Mouse (Mus musculus): ENCODE measurements at regions not wholly inside any gene's neighbourhood (a gene's known extent, or its start where the extent isn't known, plus 50 kb on each side); places are given as distances from the start of the nearest gene placed in this dataset.

GRCm38 (mm10) chr10:96948871-96949270 lies 332.1 kb downstream of the Btg1 start:
- H3K27ac ChIP-seq, result no peak overlapping the region
- WGBS, result 66% methylated on average over 2 of the region's 2 CpGs
- no peaks in the 10 kb centered on the region for H3K36me3 ChIP-seq
- H3K4me3 ChIP-seq (replicated peaks), result no peak overlapping the region
- no peaks in the 10 kb centered on the region for H3K9me3 ChIP-seq
- no peak overlapping the region for H3K9ac ChIP-seq (replicated peaks)
- ATAC-seq, result no peak
- H3K27me3 ChIP-seq, result no peaks in the 10 kb centered on the region
- no peaks in the 10 kb centered on the region for H3K4me1 ChIP-seq (replicated peaks)
- no peak overlapping the region for H3K4me2 ChIP-seq (replicated peaks)

- WGBS, result 7% methylated on average over 12 of the region's 12 CpGs
- peaks cover 27% of the 10 kb centered on the region for H3K4me1 ChIP-seq (replicated peaks)
- H3K27me3 ChIP-seq, result no peaks in the 10 kb centered on the region
- peak overlapping the region; percentile 43 for H3K4me2 ChIP-seq (replicated peaks)
- peak overlapping the region; percentile 83 for H3K27ac ChIP-seq
- ATAC-seq, result peak; percentile 95
- H3K36me3 ChIP-seq, result no peaks in the 10 kb centered on the region
- H3K9ac ChIP-seq (replicated peaks), result peak overlapping the region; percentile 19; the same call in 1 of the 2 replicates
- H3K4me3 ChIP-seq (replicated peaks), result peak overlapping the region; percentile 17; the same call in 1 of the 2 replicates
- H3K9me3 ChIP-seq, result no peaks in the 10 kb centered on the region
Measured at GRCm38 (mm10) chr10:96955036-96955775, 338.4 kb downstream of the Btg1 start.

GRCm38 (mm10) chr10:96955776-96956448 lies 339.1 kb downstream of the Btg1 start:
- Histone ChIP-seq H3K27ac (peak overlapping the region; percentile 83), H3K9ac (replicated peaks) (peak overlapping the region; percentile 19; the same call in 1 of the 2 replicates), H3K9me3 (no peaks in the 10 kb centered on the region), H3K4me3 (replicated peaks) (peak overlapping the region; percentile 17), H3K4me1 (replicated peaks) (peaks cover 27% of the 10 kb centered on the region), H3K27me3 (no peaks in the 10 kb centered on the region), H3K36me3 (no peaks in the 10 kb centered on the region), H3K4me2 (replicated peaks) (peak overlapping the region; percentile 43)
- ATAC-seq, result peak; percentile 31
- WGBS, result 7% methylated on average over 16 of the region's 16 CpGs

DNA sequence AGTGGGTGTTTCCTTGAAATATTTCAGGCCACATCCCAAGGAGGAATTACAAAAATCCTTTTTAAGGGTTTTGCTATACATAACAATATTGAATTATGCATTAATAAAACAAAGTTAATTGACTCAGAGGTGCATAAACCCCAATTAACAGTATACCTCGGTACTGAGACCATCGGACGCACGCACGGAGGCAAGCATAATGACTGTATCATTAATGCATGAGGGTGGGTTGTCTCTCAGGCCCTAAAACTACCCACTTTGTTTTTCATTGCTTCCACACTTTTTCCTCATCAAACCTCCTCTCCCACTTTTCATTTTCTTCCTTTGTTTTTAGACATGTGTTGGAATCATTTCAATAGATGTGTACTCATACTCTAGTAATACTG lies 339.6 kb downstream of the Btg1 start:
- Histone ChIP-seq H3K4me3 (replicated peaks) (peak overlapping the region; percentile 17), H3K9ac (replicated peaks) (no peak overlapping the region), H3K27ac (peak overlapping the region; percentile 83), H3K36me3 (no peaks in the 10 kb centered on the region), H3K4me2 (replicated peaks) (peak overlapping the region; percentile 43), H3K27me3 (no peaks in the 10 kb centered on the region), H3K9me3 (no peaks in the 10 kb centered on the region), H3K4me1 (replicated peaks) (peaks cover 27% of the 10 kb centered on the region)
- 14% methylated on average over 5 of the region's 5 CpGs for WGBS
- no peak for ATAC-seq

DNA sequence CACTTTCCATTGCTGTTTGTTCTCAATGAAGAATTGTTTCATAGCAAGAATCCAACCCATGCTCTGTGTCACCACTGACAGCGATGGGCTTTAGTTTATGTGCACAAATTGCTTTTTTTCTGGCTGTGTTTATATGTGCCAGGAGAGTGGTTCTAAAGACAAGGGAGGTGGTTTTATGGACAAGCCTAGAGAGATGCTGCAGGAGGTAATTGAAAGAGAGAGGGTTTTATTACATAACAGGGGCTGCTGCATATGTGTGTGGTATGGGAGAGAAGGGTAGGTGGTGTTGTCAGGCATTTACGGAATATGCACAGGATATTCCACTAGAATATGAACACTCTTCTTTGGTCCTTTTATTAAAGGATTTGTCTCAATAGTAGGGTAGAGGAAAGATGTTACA lies 340.2 kb downstream of the Btg1 start:
- Histone ChIP-seq H3K4me2 (replicated peaks) (no peak overlapping the region), H3K27ac (peak overlapping the region; percentile 52), H3K9ac (replicated peaks) (no peak overlapping the region), H3K36me3 (no peaks in the 10 kb centered on the region), H3K4me1 (replicated peaks) (peaks cover 27% of the 10 kb centered on the region), H3K9me3 (no peaks in the 10 kb centered on the region), H3K4me3 (replicated peaks) (no peak overlapping the region), H3K27me3 (no peaks in the 10 kb centered on the region)
- 77% methylated on average over 2 of the region's 2 CpGs for WGBS
- no peak for ATAC-seq

DNA sequence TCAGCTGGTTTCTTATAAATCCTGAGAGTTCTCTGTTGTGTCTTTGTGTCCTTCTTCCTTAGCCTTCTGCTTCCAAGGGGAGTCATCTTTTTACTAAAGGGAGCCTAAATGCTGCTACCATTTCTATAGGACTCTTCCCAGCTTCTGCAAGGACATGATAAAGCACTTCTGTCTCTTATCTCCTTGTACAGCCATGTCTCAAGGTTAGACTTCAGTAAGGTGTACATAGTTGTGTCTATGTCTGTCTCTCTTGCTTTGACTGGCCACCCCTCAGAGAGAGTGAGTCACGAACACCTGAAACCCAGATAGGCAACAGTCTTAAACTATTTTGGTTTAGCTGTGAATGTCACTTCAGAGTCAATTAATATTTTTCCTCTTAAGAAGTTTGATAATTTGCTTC lies 353.0 kb downstream of the Btg1 start:
- Histone ChIP-seq H3K4me1 (replicated peaks) (no peaks in the 10 kb centered on the region), H3K4me3 (replicated peaks) (no peak overlapping the region), H3K36me3 (no peaks in the 10 kb centered on the region), H3K27me3 (no peaks in the 10 kb centered on the region), H3K9ac (replicated peaks) (no peak overlapping the region), H3K4me2 (replicated peaks) (no peak overlapping the region), H3K27ac (no peak overlapping the region), H3K9me3 (no peaks in the 10 kb centered on the region)
- WGBS, result 92% methylated on average over 1 of the region's 1 CpGs
- no peak for ATAC-seq

GRCm38 (mm10) chr10:96970737-96971136 lies 353.9 kb downstream of the Btg1 start:
- no peak for ATAC-seq

GRCm38 (mm10) chr10:96971810-96972209 lies 355.0 kb downstream of the Btg1 start:
- no peaks in the 10 kb centered on the region for H3K36me3 ChIP-seq
- no peak overlapping the region for H3K4me3 ChIP-seq (replicated peaks)
- H3K9ac ChIP-seq (replicated peaks), result no peak overlapping the region
- 90% methylated on average over 3 of the region's 3 CpGs for WGBS
- H3K4me2 ChIP-seq (replicated peaks), result no peak overlapping the region
- ATAC-seq, result no peak
- H3K4me1 ChIP-seq (replicated peaks), result no peaks in the 10 kb centered on the region
- H3K27ac ChIP-seq, result no peak overlapping the region
- H3K27me3 ChIP-seq, result no peaks in the 10 kb centered on the region
- no peaks in the 10 kb centered on the region for H3K9me3 ChIP-seq

More at GRCm38 (mm10) chr10:96970737-96971136, 353.9 kb downstream of the Btg1 start:
- no peaks in the 10 kb centered on the region for H3K36me3 ChIP-seq
- no peaks in the 10 kb centered on the region for H3K27me3 ChIP-seq
- no peak overlapping the region for H3K27ac ChIP-seq
- no peaks in the 10 kb centered on the region for H3K9me3 ChIP-seq
- no peak overlapping the region for H3K4me3 ChIP-seq (replicated peaks)
- H3K4me2 ChIP-seq (replicated peaks), result no peak overlapping the region
- H3K4me1 ChIP-seq (replicated peaks), result no peaks in the 10 kb centered on the region
- 70% methylated on average over 4 of the region's 4 CpGs for WGBS
- H3K9ac ChIP-seq (replicated peaks), result no peak overlapping the region

DNA sequence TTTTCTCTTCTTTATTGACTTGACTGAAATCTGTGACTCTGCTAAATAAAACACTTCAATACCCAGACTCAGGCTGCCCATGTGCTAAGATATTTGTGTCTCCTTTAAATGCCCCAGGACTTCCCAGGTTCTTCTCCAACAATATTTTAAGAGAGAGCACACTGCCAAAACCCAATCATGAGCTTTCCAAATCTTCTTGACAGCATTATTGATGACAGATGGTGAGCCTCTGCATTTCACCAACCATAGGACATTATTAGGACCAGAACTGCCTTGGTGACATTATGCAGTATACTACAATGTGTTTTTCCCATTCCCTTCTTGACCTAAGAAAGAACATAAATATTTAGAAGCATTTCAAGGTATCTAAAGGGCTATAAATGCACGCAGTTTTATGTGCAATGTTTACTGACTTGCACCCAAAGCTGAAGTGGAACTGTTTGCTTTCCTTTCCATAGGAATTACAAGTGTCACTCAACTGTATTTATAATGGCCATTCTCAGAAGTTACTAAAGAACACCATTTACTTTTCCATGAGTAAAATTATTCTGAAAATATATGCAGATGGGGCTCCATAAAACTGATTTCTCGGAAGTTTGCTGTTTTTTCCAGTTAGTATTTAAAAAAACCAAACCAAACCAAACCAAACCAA lies 357.6 kb downstream of the Btg1 start:
- 88% methylated on average over 2 of the region's 2 CpGs for WGBS
- H3K27ac ChIP-seq, result no peak overlapping the region
- ATAC-seq, result no peak

GRCm38 (mm10) chr10:96976691-96977090 lies 359.9 kb downstream of the Btg1 start:
- no peak for ATAC-seq
- no peaks in the 10 kb centered on the region for H3K9me3 ChIP-seq
- H3K27me3 ChIP-seq, result no peaks in the 10 kb centered on the region
- no peak overlapping the region for H3K4me3 ChIP-seq (replicated peaks)
- no peak overlapping the region for H3K27ac ChIP-seq
- H3K9ac ChIP-seq (replicated peaks), result no peak overlapping the region
- H3K36me3 ChIP-seq, result no peaks in the 10 kb centered on the region
- H3K4me2 ChIP-seq (replicated peaks), result no peak overlapping the region
- peaks cover 20% of the 10 kb centered on the region for H3K4me1 ChIP-seq (replicated peaks)

More for the DNA sequence above, 357.6 kb downstream of the Btg1 start:
- no peak overlapping the region for H3K4me3 ChIP-seq (replicated peaks)
- no peak overlapping the region for H3K9ac ChIP-seq (replicated peaks)
- no peaks in the 10 kb centered on the region for H3K9me3 ChIP-seq
- no peaks in the 10 kb centered on the region for H3K27me3 ChIP-seq
- no peaks in the 10 kb centered on the region for H3K36me3 ChIP-seq
- H3K4me2 ChIP-seq (replicated peaks), result no peak overlapping the region
- H3K4me1 ChIP-seq (replicated peaks), result no peaks in the 10 kb centered on the region; the same call in 1 of the 2 replicates

- Histone ChIP-seq H3K9me3 (no peaks in the 10 kb centered on the region), H3K27me3 (no peaks in the 10 kb centered on the region), H3K4me2 (replicated peaks) (no peak overlapping the region), H3K9ac (replicated peaks) (no peak overlapping the region), H3K36me3 (no peaks in the 10 kb centered on the region), H3K27ac (peak overlapping the region; percentile 72), H3K4me1 (replicated peaks) (peaks cover 24% of the 10 kb centered on the region), H3K4me3 (replicated peaks) (no peak overlapping the region)
- ATAC-seq, result peak; percentile 86
- WGBS, result 6% methylated on average over 3 of the region's 3 CpGs
Measured at GRCm38 (mm10) chr10:96980494-96980831, 363.7 kb downstream of the Btg1 start.

GRCm38 (mm10) chr10:96980832-96981515 lies 364.2 kb downstream of the Btg1 start:
- WGBS, result 5% methylated on average over 9 of the region's 9 CpGs
- Histone ChIP-seq H3K9me3 (no peaks in the 10 kb centered on the region), H3K4me1 (replicated peaks) (peaks cover 24% of the 10 kb centered on the region), H3K27ac (peak overlapping the region; percentile 72), H3K4me2 (replicated peaks) (no peak overlapping the region), H3K36me3 (no peaks in the 10 kb centered on the region), H3K9ac (replicated peaks) (no peak overlapping the region), H3K4me3 (replicated peaks) (no peak overlapping the region), H3K27me3 (no peaks in the 10 kb centered on the region)
- ATAC-seq, result peak; percentile 95
